Mouse (Mus musculus) myocyte (in vitro differentiated cells): ENCODE measurements around the gene Il34.

Source experiments
- CEBPB ChIP-seq: IDR thresholded peaks from 2 replicates; pipeline ENCODE4 v1.6.1; 2011; ENCODE audit warnings: mild to moderate bottlenecking, moderate library complexity; ENCODE audit not compliant: poor library complexity, insufficient read depth, severe bottlenecking
- E2F4 ChIP-seq: IDR thresholded peaks from one replicate; pipeline ENCODE4 v1.6.1; 2011; ENCODE audit warnings: mild to moderate bottlenecking, control low read depth, moderate library complexity; ENCODE audit not compliant: insufficient read depth
- MAX ChIP-seq: IDR thresholded peaks from one replicate; pipeline ENCODE4 v1.6.1; 2011; ENCODE audit warnings: low read depth, mild to moderate bottlenecking, control low read depth
- MYOD1 ChIP-seq, 3 experiments: IDR thresholded peaks; one replicate each; pipeline ENCODE4 v1.6.1; 2011; ENCODE audit warnings: control low read depth in 2 of 3, low read depth in 2 of 3, mild to moderate bottlenecking in 2 of 3, moderate library complexity in 1 of 3; ENCODE audit not compliant: insufficient read length in 2 of 3, control insufficient read depth in 1 of 3
- MYOG ChIP-seq, 3 experiments: IDR thresholded peaks; one replicate each; pipeline ENCODE4 v1.6.1; 2011; ENCODE audit warnings: control low read depth in 2 of 3, low read depth in 2 of 3, mild to moderate bottlenecking in 2 of 3; ENCODE audit not compliant: insufficient read length in 2 of 3, control insufficient read depth in 1 of 3, insufficient read depth in 1 of 3
- POLR2A ChIP-seq: IDR thresholded peaks from one replicate; pipeline ENCODE4 v1.6.1; 2011; ENCODE audit warnings: low read depth, mild to moderate bottlenecking, control low read depth, moderate library complexity; ENCODE audit not compliant: insufficient read length
- POLR2AphosphoS2 ChIP-seq: IDR thresholded peaks from one replicate; pipeline ENCODE4 v1.6.1; 2011; ENCODE audit warnings: low read depth, control low read depth; ENCODE audit not compliant: insufficient read length
- SRF ChIP-seq: IDR thresholded peaks from one replicate; pipeline ENCODE4 v1.6.1; 2011; ENCODE audit warnings: low read depth; ENCODE audit not compliant: control insufficient read depth, insufficient read length
- TCF12 ChIP-seq: IDR thresholded peaks from one replicate; pipeline ENCODE4 v1.6.1; 2011; ENCODE audit warnings: mild to moderate bottlenecking, control low read depth; ENCODE audit not compliant: poor library complexity, insufficient read depth, severe bottlenecking
- TCF3 ChIP-seq: IDR thresholded peaks from one replicate; pipeline ENCODE4 v1.6.1; 2011; ENCODE audit warnings: low read depth, control low read depth; ENCODE audit not compliant: insufficient read length
- USF1 ChIP-seq: IDR thresholded peaks from one replicate; pipeline ENCODE4 v1.6.1; 2011; ENCODE audit warnings: low read depth, mild to moderate bottlenecking, control low read depth, moderate library complexity

GRCm38 (mm10) chr8:110811793-110812192 is 6.1 kb upstream of the Il34 start:
- no peak for TF ChIP-seq POLR2A
- TF ChIP-seq MAX, result no peak
- TF ChIP-seq E2F4, result no peak
- no peak for TF ChIP-seq USF1
- no peak for TF ChIP-seq MYOG (IDR thresholded peaks at IDR 0.05; ENCODE audit: control insufficient read depth in 1 of 3, insufficient read depth in 1 of 3, insufficient read length in 2 of 3, low read depth in 2 of 3)
- TF ChIP-seq POLR2AphosphoS2, result no peak
- no peak for TF ChIP-seq TCF3
- TF ChIP-seq CEBPB, result no peak
- no peak for TF ChIP-seq TCF12
- no peak for TF ChIP-seq MYOD1 (IDR thresholded peaks at IDR 0.05; ENCODE audit: control insufficient read depth in 1 of 3, insufficient read length in 2 of 3, low read depth in 2 of 3)
- no peak for TF ChIP-seq SRF
